Mouse (Mus musculus) kidney, adult 2 months (tissue): ENCODE measurements around the gene Lgmn. TPM values are rescaled to one million over a fixed set of nuclear protein-coding genes. Genes with fewer than 3 reads are reported as not detected.
A peak's percentile ranks its signal among the peaks of the same experiment; 100 is the strongest.

Experiments used
- DNase-seq: peaks from one replicate; pipeline ENCODE4 v3.0.0; 2021
- H3K27ac ChIP-seq: fragments of 200-500 bp; 2 replicates; pipeline ENCODE4 v1.5.1; 2012; ENCODE audit warnings: low read depth, low read length, control low read depth, inconsistent platforms; ENCODE audit not compliant: insufficient read depth
- H3K27me3 ChIP-seq: fragments of 200-500 bp; replicated peaks from 2 replicates; pipeline ENCODE4 v1.6.1; 2012; ENCODE audit warnings: mild to moderate bottlenecking, moderate library complexity, low read length, inconsistent platforms; ENCODE audit not compliant: control insufficient read depth, insufficient read depth
- H3K36me3 ChIP-seq: fragments of 200-500 bp; 2 replicates; pipeline ENCODE4 v1.6.1; 2012; ENCODE audit warnings: mild to moderate bottlenecking, moderate library complexity, low read length, inconsistent platforms; ENCODE audit not compliant: control insufficient read depth, insufficient read depth
- H3K4me1 ChIP-seq: fragments of 200-500 bp; 2 replicates; pipeline ENCODE4 v1.6.1; 2011; ENCODE audit warnings: low read length; ENCODE audit not compliant: control insufficient read depth, insufficient read depth
- H3K4me3 ChIP-seq: fragments of 200-500 bp; 2 replicates; pipeline ENCODE4 v1.5.1; 2011; ENCODE audit warnings: mild to moderate bottlenecking, low read depth, low read length, control low read depth; ENCODE audit not compliant: insufficient read depth
- CTCF ChIP-seq: fragments of 200-500 bp; conservative IDR thresholded peaks from 2 replicates; pipeline ENCODE4 v1.5.1; 2011; ENCODE audit warnings: low read depth, mild to moderate bottlenecking, control low read depth, low read length, moderate library complexity, mixed read lengths; ENCODE audit not compliant: insufficient read depth, insufficient read length
- POLR2A ChIP-seq: fragments of 200-500 bp; IDR thresholded peaks from one replicate; pipeline ENCODE4 v1.6.1; 2011; ENCODE audit warnings: low read depth, low read length, control low read depth
- WGBS: fragments of 180-500 bp; shearing (Covaris S2); methylation state at CpG from one replicate; pipeline ENCODE4 v1.1.7; 2018; 5-methylcytosine and 5-hydroxymethylcytosine counted together
- polyA plus RNA-seq: library from polyadenylated mRNA; depleted of rRNA; stranded (reverse); fragments of >200 nt; gene quantifications from 2 replicates; pipeline ENCODE4 v1.2.3, GENCODE M21; 2012

The Lgmn gene
- polyA plus RNA-seq, 1 experiment: 1,163 TPM

GRCm38 (mm10) chr12:102434107-102434506, 5.5 kb downstream of the Lgmn start:
- 83% methylated on average over 4 of the region's 4 CpGs for WGBS

GRCm38 (mm10) chr12:102432238-102432637, 7.4 kb downstream of the Lgmn start:
- DNase-seq: peak; percentile 40
- no peaks in the 10 kb centered on the region for H3K27me3 ChIP-seq
- H3K27ac ChIP-seq: no peak overlapping the region
- no peak overlapping the region for H3K4me3 ChIP-seq
- TF ChIP-seq CTCF (no peak), POLR2A (no peak)
- H3K36me3 ChIP-seq: no peaks in the 10 kb centered on the region
- 66% methylated on average over 12 of the region's 12 CpGs for WGBS
- H3K4me1 ChIP-seq: peaks cover 10% of the 10 kb centered on the region; the same call in 1 of the 2 replicates

More at GRCm38 (mm10) chr12:102434107-102434506, 5.5 kb downstream of the Lgmn start:
- Histone ChIP-seq H3K36me3 (no peaks in the 10 kb centered on the region), H3K4me3 (no peak overlapping the region), H3K4me1 (peaks cover 10% of the 10 kb centered on the region; the same call in 1 of the 2 replicates), H3K27me3 (no peaks in the 10 kb centered on the region), H3K27ac (no peak overlapping the region)
- TF ChIP-seq POLR2A: no peak
- no peak for TF ChIP-seq CTCF
- no peak for DNase-seq

- Histone ChIP-seq H3K4me3 (no peak overlapping the region), H3K4me1 (peaks cover 10% of the 10 kb centered on the region; the same call in 1 of the 2 replicates), H3K27ac (no peak overlapping the region), H3K36me3 (no peaks in the 10 kb centered on the region), H3K27me3 (no peaks in the 10 kb centered on the region)
- DNase-seq: no peak
- TF ChIP-seq CTCF (no peak), POLR2A (no peak)
- WGBS: 89% methylated on average over 4 of the region's 4 CpGs
These were observed 9.4 kb downstream of the Lgmn start for GRCm38 (mm10) chr12:102430228-102430627.

- no peaks in the 10 kb centered on the region for H3K36me3 ChIP-seq
- WGBS: 89% methylated on average over 5 of the region's 5 CpGs
- no peaks in the 10 kb centered on the region for H3K27me3 ChIP-seq
- H3K4me3 ChIP-seq: no peak overlapping the region
- no peak overlapping the region for H3K27ac ChIP-seq
- H3K4me1 ChIP-seq: peaks cover 10% of the 10 kb centered on the region; the same call in 1 of the 2 replicates
- DNase-seq: no peak
- no peak for TF ChIP-seq POLR2A
- no peak for TF ChIP-seq CTCF
These were observed 10.0 kb downstream of the Lgmn start for GRCm38 (mm10) chr12:102429656-102430055.

DNA sequence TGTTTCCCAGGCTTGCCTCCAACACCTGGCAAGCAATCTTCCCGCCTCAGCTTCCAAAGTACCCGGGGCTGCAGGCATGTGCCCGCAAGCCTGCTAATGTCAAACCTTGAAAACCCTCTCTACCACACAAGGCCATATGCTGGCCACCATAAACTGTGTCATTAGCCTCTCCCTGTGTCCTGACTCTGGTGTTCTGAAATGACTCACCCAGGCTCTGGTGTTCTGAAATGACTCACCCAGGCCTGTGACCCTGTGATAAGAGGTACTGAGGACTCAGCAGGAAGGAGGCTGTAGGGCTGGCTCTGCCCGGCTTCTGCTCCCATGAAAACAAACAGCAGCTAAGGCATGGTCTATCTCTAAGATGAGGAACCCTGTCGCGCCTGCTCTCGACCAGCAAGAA, 13.3 kb downstream of the Lgmn start:
- H3K27ac ChIP-seq: no peak overlapping the region
- DNase-seq: no peak
- no peaks in the 10 kb centered on the region for H3K27me3 ChIP-seq
- H3K36me3 ChIP-seq: 0 out of 2 replicates have a peak, but pooled peaks cover 1% of the 10 kb centered on the region
- H3K4me3 ChIP-seq: no peak overlapping the region
- WGBS: 90% methylated on average over 7 of the region's 7 CpGs
- peaks cover 8% of the 10 kb centered on the region; the same call in 1 of the 2 replicates for H3K4me1 ChIP-seq
- TF ChIP-seq CTCF: no peak
- no peak for TF ChIP-seq POLR2A

GRCm38 (mm10) chr12:102425048-102425578, 14.5 kb downstream of the Lgmn start:
- Histone ChIP-seq H3K36me3 (0 out of 2 replicates have a peak, but pooled peaks cover 1% of the 10 kb centered on the region), H3K27ac (no peak overlapping the region), H3K27me3 (no peaks in the 10 kb centered on the region), H3K4me3 (no peak overlapping the region), H3K4me1 (peaks cover 12% of the 10 kb centered on the region; the same call in 1 of the 2 replicates)
- 77% methylated on average over 4 of the region's 4 CpGs for whole genome bisulfite sequencing
- TF ChIP-seq POLR2A: no peak
- TF ChIP-seq CTCF: no peak
- no peak for DNase-seq

DNA sequence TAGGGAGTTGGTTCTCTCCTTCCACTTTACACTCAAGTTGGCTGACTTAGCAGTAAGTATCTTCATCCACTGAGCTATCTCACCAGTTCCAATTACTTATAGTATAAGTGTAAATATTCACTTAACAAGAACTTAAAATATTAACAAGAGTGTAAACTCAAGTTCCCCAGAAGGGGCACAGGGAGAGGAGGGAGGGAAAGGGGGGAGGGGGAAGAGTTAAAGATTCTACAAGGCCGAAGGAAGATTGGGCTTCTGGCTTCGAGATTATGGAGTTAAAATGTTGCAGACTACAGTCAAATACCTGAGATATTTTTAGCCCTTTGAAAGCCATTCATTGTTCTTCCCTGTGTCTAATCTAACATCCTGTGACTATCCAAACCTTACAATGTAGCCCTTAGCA, 15.2 kb downstream of the Lgmn start:
- H3K27ac ChIP-seq: no peak overlapping the region

More for the DNA sequence above, 15.2 kb downstream of the Lgmn start:
- TF ChIP-seq CTCF (no peak), POLR2A (no peak)
- H3K27me3 ChIP-seq: no peaks in the 10 kb centered on the region
- peaks cover 18% of the 10 kb centered on the region; the same call in 1 of the 2 replicates for H3K4me1 ChIP-seq
- 0 out of 2 replicates have a peak, but pooled peaks cover 1% of the 10 kb centered on the region for H3K36me3 ChIP-seq
- DNase-seq: no peak
- 29% methylated on average over 2 of the region's 2 CpGs for WGBS
- no peak overlapping the region for H3K4me3 ChIP-seq
